Mouse (Mus musculus) Patski (cell line): Measurements from ENCODE around the gene Unc45a. TPM values are rescaled to one million over a fixed set of nuclear protein-coding genes. Genes with fewer than 3 reads are reported as not detected.

Experiments
- ATAC-seq: fragments of 100-300 bp; one replicate; pipeline ENCODE4 v1.8.0; 2021
- CTCF ChIA-PET: fragments of 350-600 bp; sonication (Branson Sonifier 250); formaldehyde crosslinking; loops from one replicate; lab custom pipeline; 2022; ENCODE audit warnings: inconsistent platforms; lab: Charles Lee
- POLR2A ChIA-PET: fragments of 350-600 bp; sonication (Branson Sonifier 250); formaldehyde crosslinking; loops from one replicate; lab custom pipeline; 2022; ENCODE audit warnings: antibody characterized with exemption, inconsistent platforms; lab: Charles Lee
- DNase-seq: peaks from one replicate; pipeline ENCODE4 v3.0.0-alpha.2; 2011; ENCODE audit warnings: low read depth, low spot score
- H3K27me3 ChIP-seq: fragments of 371-371 bp; one replicate; pipeline ENCODE4 v1.5.1; 2021
- CTCF ChIP-seq: fragments of 100-300 bp; IDR thresholded peaks from one replicate; pipeline ENCODE4 v1.5.1; 2021
- in situ Hi-C: fragments of 300-500 bp; cut with MboI; formaldehyde crosslinking; loops from 3 replicates; pipeline ENCODE4 v1.11.1; 2018; ENCODE audit warnings: low pct_unique_long_range_greater_than_20kb, mixed read lengths
- polyA plus RNA-seq: library from polyadenylated mRNA; unstranded; gene quantifications from one replicate; pipeline ENCODE4 v1.2.3, GENCODE M21; 2021

Unc45a gene
- polyA plus RNA-seq, 1 experiment from 2014 or later: 71.3 TPM

DNA sequence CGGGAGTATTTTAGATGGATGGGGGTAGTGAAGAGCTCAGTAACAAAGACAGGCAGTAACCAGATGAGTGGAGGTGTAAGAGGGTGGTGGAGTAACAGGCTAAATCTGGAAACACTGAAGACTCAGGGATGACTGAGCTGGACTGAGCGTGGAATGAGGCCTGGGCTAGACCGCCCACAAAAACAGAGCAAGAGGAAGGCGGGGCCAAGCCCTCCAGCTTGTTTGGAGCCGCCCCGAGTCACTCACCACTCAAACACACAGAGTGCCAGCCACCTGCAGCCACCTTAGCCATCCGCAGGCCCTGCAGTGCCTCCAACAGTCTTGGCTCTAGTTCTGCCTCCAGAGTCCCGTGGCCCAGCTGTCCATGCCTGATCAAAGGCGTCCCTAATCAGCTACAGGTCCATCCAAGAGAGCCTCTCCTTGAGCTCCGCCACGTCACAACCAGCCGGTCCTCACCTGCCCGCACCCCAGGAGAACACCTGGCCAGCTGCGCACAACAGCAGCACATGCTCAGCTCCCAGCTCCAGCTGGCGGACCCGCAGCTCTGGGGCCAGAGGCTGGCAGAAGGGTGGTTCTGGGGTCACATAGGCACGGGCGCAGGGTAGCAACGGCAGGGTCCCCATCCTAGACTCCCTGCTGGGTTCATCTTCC, 20.8 kb downstream of the Unc45a start:
- H3K27me3 ChIP-seq: no peaks in the 10 kb centered on the region
- CTCF ChIA-PET: interaction anchor here (1.0 to 1.2 kb wide), 2 partner anchors 9 to 180 kb away, joined by 3 read pairs; no protein-coding TSS in a partner anchor
- TF ChIP-seq CTCF: no peak
- ATAC-seq (no peak), DNase-seq (no peak)
- in situ Hi-C loops: no loop called here
- POLR2A ChIA-PET: no interaction called here

- ChIA-PET CTCF (interaction anchor here (1.0 kb wide), 1 partner anchor 18 kb away, joined by 3 read pairs; no protein-coding TSS in a partner anchor), POLR2A (interaction anchor here (0.9 kb wide), 1 partner anchor 17 kb away, joined by 3 read pairs; no protein-coding TSS in a partner anchor)
- H3K27me3 ChIP-seq: no peaks in the 10 kb centered on the region
- DNase-seq (no peak), ATAC-seq (no peak)
- in situ Hi-C loops: no loop called here
- TF ChIP-seq CTCF: no peak
Observed at GRCm38 (mm10) chr7:80318670-80319069, 22.1 kb downstream of the Unc45a start.

DNA sequence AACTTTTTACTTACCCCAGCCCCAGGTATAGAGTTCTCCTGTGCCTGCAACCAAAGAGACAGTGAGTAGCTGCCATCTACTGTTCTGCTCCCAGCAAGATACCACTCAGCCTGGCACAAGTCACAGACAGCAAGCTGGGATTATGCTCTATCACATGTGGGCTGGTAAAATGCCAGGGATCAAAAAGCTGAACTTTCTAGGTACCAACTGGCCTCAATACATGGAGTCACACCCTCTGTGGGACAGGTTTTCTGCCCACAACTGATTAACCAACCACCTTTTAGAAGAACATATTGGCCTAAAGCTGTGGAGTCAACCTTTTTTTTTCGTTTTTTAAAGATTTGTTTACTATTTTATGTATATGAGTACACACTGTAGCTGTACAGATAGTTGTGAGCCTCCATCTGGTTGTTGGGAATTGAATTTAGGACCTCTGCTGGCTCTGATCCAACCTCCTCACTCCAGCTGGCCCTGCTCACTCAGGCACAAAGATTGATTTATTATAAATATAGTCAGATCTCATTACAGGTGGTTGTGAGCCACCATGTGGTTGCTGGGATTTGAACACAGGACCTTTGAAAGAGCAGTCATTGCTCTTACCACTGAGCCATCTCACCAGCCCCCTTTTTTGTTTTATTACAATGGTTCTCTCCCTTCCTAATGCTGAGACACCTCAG, 23.2 kb downstream of the Unc45a start:
- in situ Hi-C loops: no loop called here
- ChIA-PET CTCF (interaction anchor here (1.2 kb wide), 1 partner anchor 17 kb away, joined by 3 read pairs; no protein-coding TSS in a partner anchor), POLR2A (interaction anchor here (0.9 to 1.4 kb wide), 2 partner anchors 17 to 203 kb away, joined by 3 to 4 read pairs; no protein-coding TSS in a partner anchor)
- no peaks in the 10 kb centered on the region for H3K27me3 ChIP-seq
- no peak for TF ChIP-seq CTCF
- DNase-seq (no peak), ATAC-seq (no peak)

DNA sequence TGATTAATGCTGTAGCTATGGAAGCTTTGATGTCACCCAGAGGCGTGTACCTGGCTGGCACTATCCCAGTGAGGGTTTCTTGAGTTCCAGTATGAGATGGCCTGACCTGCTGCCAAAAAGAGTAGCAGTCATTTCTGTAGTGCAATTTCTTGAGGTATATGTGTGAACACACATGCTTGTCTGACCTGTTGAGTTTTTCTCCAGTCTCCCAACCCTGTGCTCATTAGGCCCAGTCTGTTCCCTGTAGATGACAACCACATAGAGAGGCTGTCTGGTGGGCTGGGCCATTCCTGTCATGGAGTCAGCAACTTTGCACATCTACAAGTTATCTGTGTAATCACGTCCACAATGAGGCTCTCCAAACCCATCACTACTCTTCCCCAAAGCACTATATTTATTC, 25.1 kb downstream of the Unc45a start:
- no peak for TF ChIP-seq CTCF
- ATAC-seq (no peak), DNase-seq (no peak)
- CTCF ChIA-PET: no interaction called here
- in situ Hi-C loops: no loop called here
- H3K27me3 ChIP-seq: no peaks in the 10 kb centered on the region
- POLR2A ChIA-PET: no interaction called here

GRCm38 (mm10) chr7:80310771-80311170, 30.0 kb downstream of the Unc45a start:
- TF ChIP-seq CTCF: no peak
- ChIA-PET POLR2A (no interaction called here), CTCF (interaction anchor here (0.9 to 1.6 kb wide), 2 partner anchors 9 to 12 kb away, joined by 3 to 4 read pairs; no protein-coding TSS in a partner anchor)
- H3K27me3 ChIP-seq: no peaks in the 10 kb centered on the region
- ATAC-seq (no peak), DNase-seq (no peak)
- in situ Hi-C loops: no loop called here

- in situ Hi-C loops: no loop called here
- POLR2A ChIA-PET: no interaction called here
- DNase-seq (no peak), ATAC-seq (no peak)
- TF ChIP-seq CTCF: no peak
- CTCF ChIA-PET: no interaction called here
- no peaks in the 10 kb centered on the region for H3K27me3 ChIP-seq
Observed at GRCm38 (mm10) chr7:80307766-80308165, 33.0 kb downstream of the Unc45a start.

- H3K27me3 ChIP-seq: no peaks in the 10 kb centered on the region
- CTCF ChIA-PET: interaction anchor here (0.8 to 1.4 kb wide), 4 partner anchors 9 to 46 kb away, joined by 3 to 4 read pairs (median 3); no protein-coding TSS in a partner anchor
- POLR2A ChIA-PET: interaction anchor here (0.5 to 1.5 kb wide), 3 partner anchors 16 to 250 kb away, joined by 3 to 6 read pairs (median 4); no protein-coding TSS in a partner anchor
- TF ChIP-seq CTCF: no peak
- DNase-seq: no peak
- ATAC-seq: no peak
- in situ Hi-C loops: no loop called here
Observed at GRCm38 (mm10) chr7:80301522-80301921, 39.3 kb downstream of the Unc45a start.

GRCm38 (mm10) chr7:80299568-80299967, 41.2 kb downstream of the Unc45a start:
- ChIA-PET CTCF (interaction anchor here (0.9 to 1.8 kb wide), 2 partner anchors 19 to 41 kb away, joined by 3 to 4 read pairs; partner anchors contain the start of gene Unc45a), POLR2A (no interaction called here)
- no peak for ATAC-seq

GRCm38 (mm10) chr7:80298754-80299153, 42.1 kb downstream of the Unc45a start:
- CTCF ChIA-PET: no interaction called here
- no peaks in the 10 kb centered on the region for H3K27me3 ChIP-seq
- DNase-seq (peak; percentile 24), ATAC-seq (no peak)
- in situ Hi-C loops: no loop called here
- TF ChIP-seq CTCF: no peak
- POLR2A ChIA-PET: no interaction called here

More at GRCm38 (mm10) chr7:80299568-80299967, 41.2 kb downstream of the Unc45a start:
- H3K27me3 ChIP-seq: no peaks in the 10 kb centered on the region
- in situ Hi-C loops: no loop called here
- TF ChIP-seq CTCF: no peak
- no peak for DNase-seq

DNA sequence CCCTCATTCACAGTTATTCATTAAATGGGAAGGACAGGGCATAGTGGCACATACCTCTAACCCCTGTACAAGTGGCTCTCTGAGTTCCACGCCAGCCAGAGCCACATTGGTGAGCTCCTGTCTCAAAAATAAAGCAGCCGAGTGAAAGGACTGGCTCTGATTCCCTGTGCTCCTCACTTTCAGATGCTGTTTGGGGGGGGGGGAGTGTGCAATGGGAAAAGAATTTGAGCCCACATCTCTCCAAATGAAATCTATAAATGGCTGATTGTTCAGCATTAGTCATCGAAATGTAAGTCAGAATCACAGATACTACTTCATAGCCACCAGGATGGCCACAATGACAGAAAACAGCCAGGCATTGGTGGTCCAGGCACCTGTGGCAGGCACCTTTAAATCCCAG, 43.8 kb downstream of the Unc45a start:
- DNase-seq: no peak
- ATAC-seq: no peak
- CTCF ChIA-PET: interaction anchor here (1.2 kb wide), 1 partner anchor 20 kb away, joined by 3 read pairs; no protein-coding TSS in a partner anchor

More for the DNA sequence above, 43.8 kb downstream of the Unc45a start:
- POLR2A ChIA-PET: interaction anchor here (0.6 to 0.7 kb wide), 2 partner anchors 26 to 41 kb away, joined by 4 to 5 read pairs; no protein-coding TSS in a partner anchor
- no peaks in the 10 kb centered on the region for H3K27me3 ChIP-seq
- in situ Hi-C loops: no loop called here
- TF ChIP-seq CTCF: no peak
